Mouse (Mus musculus): Measurements from ENCODE around the gene Plch1. TPM values are rescaled to one million over a fixed set of nuclear protein-coding genes. Genes with fewer than 3 reads are reported as not detected.

Plch1 gene
- polyA plus RNA-seq, 1 experiment from 2014 or later, result 5.7 TPM

DNA sequence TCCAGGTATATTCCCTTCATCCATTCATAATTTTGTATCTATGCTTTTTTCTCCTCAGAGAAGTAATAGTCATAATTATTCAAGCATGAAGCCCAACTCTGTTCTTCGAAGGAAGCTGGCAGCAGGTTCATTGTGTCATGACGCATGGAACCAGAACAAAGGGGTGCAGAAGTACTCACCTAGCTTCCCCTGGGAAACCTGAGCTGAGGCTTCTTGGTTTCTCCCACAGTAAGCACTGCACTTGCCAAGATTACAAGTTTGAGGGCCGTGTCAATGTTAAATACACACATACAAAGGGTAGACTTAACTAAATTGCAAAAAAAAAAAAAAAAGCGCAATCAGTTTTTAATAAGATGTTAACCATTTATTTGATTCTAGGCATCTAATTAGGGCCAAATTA is 3.0 kb downstream of the Plch1 start:
- no peaks in the 10 kb centered on the region for H3K27me3 ChIP-seq (replicated peaks)
- no peaks in the 10 kb centered on the region for H3K4me1 ChIP-seq
- H3K9ac ChIP-seq, result no peak overlapping the region
- no peaks in the 10 kb centered on the region for H3K9me3 ChIP-seq
- H3K27ac ChIP-seq, result no peak overlapping the region
- WGBS, result 75% methylated on average over 4 of the region's 4 CpGs
- no peak for ATAC-seq (ENCODE audit: insufficient read depth, low FRiP score, low read depth)
- no peak overlapping the region for H3K4me2 ChIP-seq
- H3K4me3 ChIP-seq (replicated peaks), result no peak overlapping the region
- H3K36me3 ChIP-seq, result no peaks in the 10 kb centered on the region

DNA sequence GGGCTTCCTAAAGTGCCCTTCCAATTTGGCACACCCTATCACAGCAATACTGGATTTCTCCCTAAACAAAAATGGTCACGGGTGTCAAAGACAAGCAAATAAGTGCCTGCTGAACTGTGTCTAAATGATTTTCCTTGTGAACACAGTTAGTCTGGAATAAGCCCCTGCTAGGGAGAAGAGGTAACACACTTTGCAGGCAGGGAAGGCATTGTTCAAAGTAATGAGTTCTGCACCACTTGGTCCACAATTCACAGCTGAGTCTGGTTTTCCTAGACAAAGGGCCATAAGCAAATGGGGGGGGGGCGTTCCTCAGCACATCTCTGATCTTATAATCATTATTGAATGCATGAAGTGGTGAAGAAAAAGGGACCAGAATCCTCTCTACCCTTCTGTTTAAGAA is 3.5 kb downstream of the Plch1 start:
- no peak overlapping the region for H3K9ac ChIP-seq
- ATAC-seq (ENCODE audit: insufficient read depth, low FRiP score, low read depth), result no peak
- no peaks in the 10 kb centered on the region for H3K27me3 ChIP-seq (replicated peaks)
- no peak overlapping the region for H3K27ac ChIP-seq
- no peaks in the 10 kb centered on the region for H3K4me1 ChIP-seq
- no peaks in the 10 kb centered on the region for H3K36me3 ChIP-seq
- no peak overlapping the region for H3K4me2 ChIP-seq
- WGBS, result 67% methylated on average over 2 of the region's 2 CpGs
- no peaks in the 10 kb centered on the region for H3K9me3 ChIP-seq
- no peak overlapping the region for H3K4me3 ChIP-seq (replicated peaks)

DNA sequence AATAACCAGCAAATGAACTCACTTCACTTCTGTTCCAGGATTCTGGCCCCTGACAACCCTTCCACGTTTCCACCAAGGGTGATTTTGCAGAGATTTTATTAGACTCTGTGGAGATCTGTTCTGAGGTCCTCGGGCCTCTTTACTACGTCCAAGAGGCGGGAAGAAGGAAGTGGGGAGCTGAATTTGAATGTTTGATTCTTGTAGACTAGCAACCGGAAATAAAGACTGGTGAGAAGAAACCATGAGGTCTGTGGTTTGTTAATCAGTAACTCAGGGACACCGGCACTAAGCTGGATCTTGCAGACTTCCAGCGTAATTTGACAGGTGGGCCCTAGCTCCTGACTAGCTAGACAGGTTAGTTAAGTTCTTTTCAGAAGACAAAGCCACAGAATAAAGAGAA is 5.6 kb downstream of the Plch1 start:
- peak overlapping the region; percentile 82 for H3K27ac ChIP-seq
- H3K9me3 ChIP-seq, result no peaks in the 10 kb centered on the region
- WGBS, result 45% methylated on average over 7 of the region's 7 CpGs
- no peaks in the 10 kb centered on the region for H3K36me3 ChIP-seq
- ATAC-seq (ENCODE audit: insufficient read depth, low FRiP score, low read depth), result peak; percentile 87
- peak overlapping the region; percentile 29 for H3K4me2 ChIP-seq
- no peaks in the 10 kb centered on the region for H3K4me1 ChIP-seq
- no peak overlapping the region for H3K9ac ChIP-seq
- peak overlapping the region; percentile 29 for H3K4me3 ChIP-seq (replicated peaks)
- no peaks in the 10 kb centered on the region for H3K27me3 ChIP-seq (replicated peaks)

DNA sequence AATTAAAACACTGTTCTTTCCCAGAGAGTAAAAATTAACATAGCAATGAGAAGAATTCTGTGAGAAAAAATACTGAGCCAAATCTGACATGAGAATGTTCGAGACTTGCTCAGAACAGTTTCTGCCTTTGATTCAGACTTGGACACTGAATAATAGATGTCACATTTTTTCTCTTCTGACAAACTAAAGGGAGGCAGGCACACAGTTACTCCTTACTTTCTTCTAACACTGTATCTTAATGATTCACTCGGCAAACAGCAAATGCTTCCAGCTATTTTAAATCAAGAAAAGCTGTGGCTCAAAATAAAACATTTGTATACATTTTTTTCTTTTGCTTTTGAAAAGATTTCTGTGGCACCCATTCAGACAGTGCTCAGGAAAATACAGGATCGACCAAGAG is 7.1 kb downstream of the Plch1 start:
- no peak for ATAC-seq (ENCODE audit: insufficient read depth, low FRiP score, low read depth)
- Histone ChIP-seq H3K4me1 (no peaks in the 10 kb centered on the region), H3K9ac (no peak overlapping the region), H3K4me3 (replicated peaks) (no peak overlapping the region), H3K4me2 (no peak overlapping the region), H3K9me3 (no peaks in the 10 kb centered on the region), H3K27me3 (replicated peaks) (no peaks in the 10 kb centered on the region), H3K36me3 (no peaks in the 10 kb centered on the region), H3K27ac (no peak overlapping the region)
- WGBS, result 41% methylated on average over 3 of the region's 3 CpGs

DNA sequence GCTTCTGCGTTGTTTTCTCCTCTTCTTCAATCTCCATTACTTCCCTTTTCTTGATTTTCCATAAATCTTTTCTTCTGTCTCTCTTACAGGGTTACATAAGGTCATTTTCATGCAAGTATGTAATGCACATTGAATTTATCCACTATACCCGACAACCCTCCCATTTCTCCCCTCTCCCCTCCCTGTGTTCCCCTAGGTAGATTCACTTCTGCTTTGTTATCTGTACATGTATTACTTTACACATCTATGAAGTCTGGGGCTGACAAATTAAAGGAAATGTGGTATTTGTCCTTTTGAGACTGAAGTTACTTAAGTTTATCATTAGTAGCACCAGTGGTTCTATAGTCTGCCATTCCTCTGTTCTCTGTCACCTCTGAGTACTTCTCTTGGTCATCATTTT is 18.2 kb downstream of the Plch1 start:
- H3K27ac ChIP-seq, result no peak overlapping the region
- H3K9me3 ChIP-seq, result no peaks in the 10 kb centered on the region
- no peaks in the 10 kb centered on the region for H3K27me3 ChIP-seq (replicated peaks)
- no peak overlapping the region for H3K4me2 ChIP-seq
- ATAC-seq (ENCODE audit: insufficient read depth, low FRiP score, low read depth), result no peak
- H3K4me3 ChIP-seq (replicated peaks), result no peak overlapping the region
- 0 out of 2 replicates have a peak, but pooled peaks cover 3% of the 10 kb centered on the region for H3K36me3 ChIP-seq
- no peak overlapping the region for H3K9ac ChIP-seq
- H3K4me1 ChIP-seq, result no peaks in the 10 kb centered on the region
- 76% methylated on average over 2 of the region's 2 CpGs for WGBS

DNA sequence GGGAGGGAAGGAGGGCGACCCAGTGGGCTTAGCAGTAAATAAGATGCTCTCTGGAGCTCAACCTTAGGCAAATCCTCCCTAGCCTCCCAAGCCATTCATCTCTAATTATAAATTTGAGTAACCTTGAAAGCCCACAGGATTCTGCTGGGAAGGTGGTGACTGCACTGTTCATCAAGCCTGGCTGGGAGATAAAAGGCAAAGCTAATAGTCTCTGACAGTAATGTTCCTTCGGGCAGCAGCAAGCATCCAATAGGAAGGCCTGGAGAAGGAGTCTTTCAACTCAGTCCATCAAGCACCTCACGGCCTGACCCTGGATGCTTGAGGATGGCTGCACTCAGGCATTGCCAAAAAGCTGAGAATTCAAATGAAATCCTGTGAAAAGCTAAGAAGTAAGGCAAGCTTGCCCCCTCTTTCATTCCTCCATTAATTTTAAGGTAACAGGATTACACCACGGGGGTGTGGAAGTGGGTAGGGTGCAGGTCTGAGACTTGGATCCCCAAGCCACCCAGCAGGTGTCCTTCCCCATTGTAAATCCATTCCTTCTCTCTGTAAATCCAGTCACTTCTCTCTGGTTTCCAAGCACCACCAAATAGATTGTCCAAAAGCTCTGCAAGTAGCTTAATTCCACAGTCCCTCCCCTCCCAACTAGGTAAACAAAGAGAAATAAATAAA is 20.1 kb downstream of the Plch1 start:
- Histone ChIP-seq H3K4me2 (no peak overlapping the region), H3K36me3 (no peaks in the 10 kb centered on the region), H3K4me3 (replicated peaks) (no peak overlapping the region), H3K4me1 (no peaks in the 10 kb centered on the region), H3K27me3 (replicated peaks) (no peaks in the 10 kb centered on the region), H3K27ac (no peak overlapping the region), H3K9me3 (no peaks in the 10 kb centered on the region), H3K9ac (no peak overlapping the region)
- no peak for ATAC-seq (ENCODE audit: insufficient read depth, low FRiP score, low read depth)
- WGBS, result 46% methylated on average over 4 of the region's 4 CpGs

DNA sequence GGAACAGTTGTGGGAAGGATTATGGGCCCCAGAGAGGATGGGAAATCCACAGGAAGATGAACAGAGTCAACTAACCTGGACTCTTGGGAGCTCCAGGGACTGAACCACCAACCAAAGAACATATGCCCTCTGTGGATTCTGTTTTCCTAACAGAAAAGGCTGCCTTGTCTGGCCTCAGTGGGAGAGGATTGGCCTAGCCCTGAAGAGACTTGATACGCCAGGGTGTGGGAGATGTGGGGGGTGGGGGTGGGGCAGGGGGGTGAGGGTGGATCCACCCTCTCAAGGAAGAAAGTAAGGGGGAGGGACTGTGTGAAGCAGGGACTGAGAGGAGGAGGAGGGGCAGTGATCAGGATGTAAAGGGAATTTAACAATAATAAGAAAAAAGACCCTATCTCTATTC is 26.5 kb downstream of the Plch1 start:
- H3K36me3 ChIP-seq, result no peaks in the 10 kb centered on the region
- no peaks in the 10 kb centered on the region for H3K4me1 ChIP-seq
- no peak overlapping the region for H3K4me2 ChIP-seq
- no peaks in the 10 kb centered on the region for H3K27me3 ChIP-seq (replicated peaks)
- no peak overlapping the region for H3K9ac ChIP-seq
- ATAC-seq (ENCODE audit: insufficient read depth, low FRiP score, low read depth), result no peak
- no peaks in the 10 kb centered on the region for H3K9me3 ChIP-seq
- no peak overlapping the region for H3K27ac ChIP-seq
- WGBS, result 50% methylated on average over 1 of the region's 1 CpGs
- H3K4me3 ChIP-seq (replicated peaks), result no peak overlapping the region

DNA sequence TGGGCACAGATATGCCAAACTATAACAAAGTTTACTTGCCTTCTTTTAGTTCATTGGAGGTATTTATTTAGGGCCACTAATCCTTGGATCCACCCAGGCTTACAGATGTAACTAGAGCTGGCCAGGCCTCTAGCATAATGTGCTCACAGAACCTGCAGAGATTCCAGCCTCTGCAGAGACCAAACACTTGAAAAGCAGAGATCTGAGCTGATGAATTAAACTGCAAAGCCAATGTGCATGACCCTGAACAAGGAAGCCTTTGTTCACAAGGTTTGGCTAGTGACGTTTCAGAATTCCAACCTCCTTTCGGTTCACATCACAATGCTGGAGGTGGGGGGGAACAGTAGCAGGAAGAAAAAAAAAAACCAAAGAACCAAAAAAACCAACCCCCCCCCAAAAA is 28.0 kb downstream of the Plch1 start:
- 50% methylated on average over 2 of the region's 2 CpGs for WGBS
- H3K4me3 ChIP-seq (replicated peaks), result no peak overlapping the region
- ATAC-seq (ENCODE audit: insufficient read depth, low FRiP score, low read depth), result no peak

DNA sequence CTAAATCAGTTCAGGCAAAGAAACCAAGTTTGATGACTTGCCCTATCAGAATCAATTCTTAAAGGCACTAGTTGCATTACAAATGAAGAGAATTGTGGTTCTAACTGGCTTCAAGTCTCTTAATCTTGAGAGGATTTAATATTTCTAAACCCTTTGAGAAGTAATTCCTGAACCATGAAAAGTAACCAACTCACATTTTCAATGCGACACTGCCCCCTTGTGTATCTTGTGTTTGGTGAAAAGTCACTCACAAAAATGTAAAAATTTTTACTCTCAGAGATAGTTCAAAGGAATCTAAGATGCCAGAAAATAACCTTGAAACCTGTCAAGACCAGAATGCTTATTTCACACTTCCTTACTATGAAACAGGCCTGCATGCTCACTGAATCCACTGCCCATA is 31.0 kb downstream of the Plch1 start:
- ATAC-seq (ENCODE audit: insufficient read depth, low FRiP score, low read depth), result no peak
- H3K36me3 ChIP-seq, result no peaks in the 10 kb centered on the region
- WGBS, result 37% methylated on average over 1 of the region's 1 CpGs

More for the DNA sequence above, 28.0 kb downstream of the Plch1 start:
- no peak overlapping the region for H3K27ac ChIP-seq
- no peak overlapping the region for H3K4me2 ChIP-seq
- no peaks in the 10 kb centered on the region for H3K9me3 ChIP-seq
- no peak overlapping the region for H3K9ac ChIP-seq
- no peaks in the 10 kb centered on the region for H3K36me3 ChIP-seq
- no peaks in the 10 kb centered on the region for H3K4me1 ChIP-seq
- H3K27me3 ChIP-seq (replicated peaks), result no peaks in the 10 kb centered on the region

DNA sequence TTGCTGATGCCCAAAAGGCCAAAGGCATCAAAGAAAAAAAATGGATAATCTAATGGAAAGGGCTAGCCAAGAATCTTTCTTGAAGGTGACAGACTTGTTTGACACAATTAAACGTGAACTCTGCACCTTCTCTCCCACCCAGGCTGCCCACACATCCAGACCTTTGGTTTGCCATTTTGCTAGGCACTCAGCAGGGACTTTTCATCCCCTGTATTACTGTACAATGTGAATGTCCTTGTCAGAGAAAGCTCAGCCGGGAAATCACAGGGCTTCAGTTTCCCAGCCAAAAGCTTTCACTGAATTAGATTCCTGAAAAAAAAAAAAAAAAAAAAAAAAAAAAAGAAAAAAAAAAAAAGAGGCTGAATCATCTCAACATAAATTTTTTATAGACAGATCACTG is 34.2 kb downstream of the Plch1 start:
- no peaks in the 10 kb centered on the region for H3K9me3 ChIP-seq
- H3K27ac ChIP-seq, result no peak overlapping the region
- H3K36me3 ChIP-seq, result no peaks in the 10 kb centered on the region
- H3K4me3 ChIP-seq (replicated peaks), result no peak overlapping the region
- ATAC-seq (ENCODE audit: insufficient read depth, low FRiP score, low read depth), result no peak
- H3K27me3 ChIP-seq (replicated peaks), result no peaks in the 10 kb centered on the region
- H3K4me1 ChIP-seq, result no peaks in the 10 kb centered on the region
- 57% methylated on average over 2 of the region's 2 CpGs for WGBS
- H3K9ac ChIP-seq, result no peak overlapping the region
- H3K4me2 ChIP-seq, result no peak overlapping the region

More for the DNA sequence above, 31.0 kb downstream of the Plch1 start:
- Histone ChIP-seq H3K27me3 (replicated peaks) (no peaks in the 10 kb centered on the region), H3K4me2 (no peak overlapping the region), H3K9ac (no peak overlapping the region), H3K4me3 (replicated peaks) (no peak overlapping the region), H3K4me1 (no peaks in the 10 kb centered on the region), H3K9me3 (no peaks in the 10 kb centered on the region), H3K27ac (no peak overlapping the region)

DNA sequence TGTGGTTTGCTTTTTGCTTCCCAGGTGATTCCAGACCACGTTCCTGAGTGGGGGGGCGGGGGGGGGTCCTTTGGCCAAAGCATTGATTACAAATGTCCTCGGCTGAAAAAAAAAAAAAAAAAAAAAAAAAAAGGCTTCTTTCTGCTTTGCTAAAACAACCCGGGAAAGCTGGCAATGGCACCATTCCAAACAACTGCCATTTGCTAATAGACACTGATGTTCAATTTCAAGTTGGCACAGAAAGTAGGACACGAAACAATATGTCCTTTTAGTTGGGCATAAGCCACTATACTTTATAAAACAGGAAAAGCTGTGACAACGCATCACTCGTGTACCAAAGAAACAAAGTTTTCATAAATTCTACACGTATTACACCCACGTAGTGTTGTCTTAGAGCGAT is 36.6 kb downstream of the Plch1 start:
- WGBS, result 77% methylated on average over 10 of the region's 10 CpGs
- H3K9me3 ChIP-seq, result no peaks in the 10 kb centered on the region
- H3K4me1 ChIP-seq, result no peaks in the 10 kb centered on the region
- no peak overlapping the region for H3K27ac ChIP-seq
- no peak for ATAC-seq (ENCODE audit: insufficient read depth, low FRiP score, low read depth)
- no peaks in the 10 kb centered on the region for H3K36me3 ChIP-seq
- H3K4me2 ChIP-seq, result no peak overlapping the region
- H3K4me3 ChIP-seq (replicated peaks), result no peak overlapping the region
- H3K27me3 ChIP-seq (replicated peaks), result no peaks in the 10 kb centered on the region
- H3K9ac ChIP-seq, result no peak overlapping the region

DNA sequence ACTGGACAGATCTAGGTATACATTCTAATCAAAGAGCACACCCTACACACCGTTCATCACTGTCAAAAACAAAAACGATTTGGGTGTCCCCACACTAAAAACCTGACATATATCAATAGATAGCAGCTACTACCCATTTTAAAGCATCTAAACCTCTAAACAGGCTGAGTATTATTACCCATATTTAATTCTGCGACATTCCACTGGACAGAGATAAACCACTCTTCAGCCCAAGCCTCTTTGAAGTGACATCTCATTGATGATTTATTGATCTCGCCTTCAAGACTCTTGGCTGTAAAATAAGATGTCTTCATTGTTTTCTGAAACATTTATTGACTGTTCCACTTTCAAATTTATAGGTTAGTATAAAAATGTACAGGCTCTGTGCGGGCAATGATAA is 46.4 kb downstream of the Plch1 start:
- 63% methylated on average over 5 of the region's 5 CpGs for WGBS
- H3K36me3 ChIP-seq, result no peaks in the 10 kb centered on the region
- no peak for ATAC-seq (ENCODE audit: insufficient read depth, low FRiP score, low read depth)

DNA sequence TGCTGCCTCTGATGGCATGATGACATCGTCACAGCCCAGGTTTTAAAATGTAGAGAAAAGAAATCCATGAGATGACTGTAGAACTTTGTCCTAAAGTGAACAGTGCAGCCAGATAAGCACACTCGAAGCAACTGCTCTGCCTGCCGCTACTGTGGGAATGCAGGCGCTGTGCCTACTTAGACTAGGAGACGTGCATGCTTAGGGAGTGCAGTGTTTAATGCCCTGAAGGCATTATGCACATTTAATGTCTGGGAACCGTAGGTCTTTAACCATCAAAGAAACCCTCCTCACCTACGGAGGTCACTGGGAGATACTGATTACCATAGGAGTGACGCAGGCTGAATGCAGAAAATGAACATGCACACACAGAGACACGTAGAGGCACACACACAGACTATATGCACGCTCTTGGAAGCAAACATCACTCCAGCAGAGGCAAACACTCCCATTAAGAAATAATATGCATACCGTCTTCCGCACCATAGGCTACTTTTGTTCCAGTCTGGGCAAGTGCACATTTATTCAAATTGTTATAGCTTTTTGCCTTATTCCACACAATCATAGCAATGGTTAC is 48.1 kb downstream of the Plch1 start:
- Histone ChIP-seq H3K36me3 (no peaks in the 10 kb centered on the region), H3K9me3 (no peaks in the 10 kb centered on the region), H3K4me3 (replicated peaks) (no peak overlapping the region), H3K4me1 (no peaks in the 10 kb centered on the region), H3K27me3 (replicated peaks) (no peaks in the 10 kb centered on the region), H3K27ac (no peak overlapping the region), H3K9ac (no peak overlapping the region), H3K4me2 (no peak overlapping the region)
- 65% methylated on average over 12 of the region's 12 CpGs for WGBS
- no peak for ATAC-seq (ENCODE audit: insufficient read depth, low FRiP score, low read depth)

More for the DNA sequence above, 46.4 kb downstream of the Plch1 start:
- H3K9ac ChIP-seq, result no peak overlapping the region
- no peak overlapping the region for H3K4me3 ChIP-seq (replicated peaks)
- H3K27me3 ChIP-seq (replicated peaks), result no peaks in the 10 kb centered on the region
- no peaks in the 10 kb centered on the region for H3K4me1 ChIP-seq
- no peak overlapping the region for H3K4me2 ChIP-seq
- H3K9me3 ChIP-seq, result no peaks in the 10 kb centered on the region
- H3K27ac ChIP-seq, result no peak overlapping the region
